Mouse (Mus musculus): ENCODE measurements around the gene Opn3. TPM values are rescaled to one million over a fixed set of nuclear protein-coding genes. Genes with fewer than 3 reads are reported as not detected.

The Opn3 gene
- polyA plus RNA-seq, 1 experiment = 7.6 TPM

DNA sequence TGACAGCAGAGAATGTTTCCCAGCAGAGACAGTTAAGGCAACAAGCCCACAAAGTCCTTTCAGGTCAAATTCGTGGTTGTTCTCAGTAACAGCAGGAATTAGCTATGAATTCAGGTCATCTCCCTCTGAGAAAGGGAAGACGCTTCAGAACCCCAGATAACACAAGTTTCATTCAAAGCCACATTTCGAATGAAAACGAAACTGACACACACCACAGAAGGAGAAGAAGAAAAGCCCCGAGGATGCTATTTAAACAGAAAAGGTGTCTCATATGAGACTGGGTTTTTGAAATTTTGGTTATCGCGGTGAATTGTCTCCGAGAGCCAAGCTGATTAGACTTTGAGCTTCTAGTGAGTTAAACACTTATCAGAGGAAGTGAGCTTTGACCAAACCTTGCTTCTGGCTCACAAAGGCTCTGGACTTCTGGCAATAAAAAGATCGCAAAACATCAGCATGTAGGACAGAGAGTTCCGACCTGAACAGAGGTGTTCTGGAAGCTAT lies 60.8 kb downstream of the Opn3 start:
- H3K4me3 ChIP-seq (ENCODE audit: insufficient read depth, low read length) = peak overlapping the region; percentile 19; the same call in 1 of the 2 replicates
- H3K4me1 ChIP-seq (ENCODE audit: control insufficient read depth, insufficient read depth, low read length) = peaks cover 16% of the 10 kb centered on the region
- TF ChIP-seq POLR2A (IDR thresholded peaks at IDR 0.05; ENCODE audit: borderline replicate concordance, low read depth, low read length) (no peak), CTCF (IDR thresholded peaks at IDR 0.05; ENCODE audit: low read depth, low read length) (no peak)
- no peak overlapping the region for H3K27ac ChIP-seq (ENCODE audit: insufficient read depth, low read depth, low read length)

DNA sequence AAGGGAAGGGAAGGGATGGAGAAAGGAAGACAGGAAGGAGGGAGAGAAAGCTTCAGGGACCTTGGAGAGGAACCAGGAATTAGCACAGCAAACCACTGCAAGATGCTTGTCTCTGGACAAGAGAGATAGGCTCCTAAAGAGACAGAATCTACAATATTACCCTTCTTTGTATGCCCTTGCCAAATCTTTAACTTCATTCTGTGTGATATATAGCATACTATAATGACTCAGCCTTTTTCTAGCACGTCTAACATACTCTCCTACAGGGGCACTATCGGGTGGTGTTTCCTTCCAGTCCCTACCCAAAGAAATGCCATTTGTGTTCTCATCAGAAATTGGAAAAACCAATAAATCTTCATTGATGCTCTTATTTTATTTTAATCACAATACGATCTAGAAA lies 61.5 kb downstream of the Opn3 start:
- no peak overlapping the region for H3K27ac ChIP-seq (ENCODE audit: insufficient read depth, low read depth, low read length)
- H3K4me1 ChIP-seq (ENCODE audit: control insufficient read depth, insufficient read depth, low read length) = peaks cover 16% of the 10 kb centered on the region
- H3K4me3 ChIP-seq (ENCODE audit: insufficient read depth, low read length) = no peak overlapping the region
- TF ChIP-seq CTCF (IDR thresholded peaks at IDR 0.05; ENCODE audit: low read depth, low read length) (no peak), POLR2A (IDR thresholded peaks at IDR 0.05; ENCODE audit: borderline replicate concordance, low read depth, low read length) (no peak)

DNA sequence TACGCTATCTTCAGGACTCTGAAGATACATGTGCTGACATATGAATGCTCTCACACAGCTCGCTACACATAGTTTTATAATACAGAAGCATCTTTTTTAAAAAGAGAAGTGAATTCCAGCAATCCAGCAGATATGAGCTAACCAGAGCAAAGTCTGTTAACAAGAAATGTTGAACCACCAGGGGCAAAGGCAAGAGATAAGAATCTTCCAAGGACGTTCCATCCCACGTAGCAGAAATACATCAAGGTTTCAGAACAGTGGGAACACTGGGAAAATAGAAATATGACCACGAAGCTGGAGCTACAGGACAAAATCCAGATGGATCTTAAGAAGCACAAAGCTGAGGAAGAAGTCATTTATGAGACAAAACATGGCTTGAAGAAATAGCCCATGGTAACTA lies 62.2 kb downstream of the Opn3 start:
- Histone ChIP-seq H3K4me1 (ENCODE audit: control insufficient read depth, insufficient read depth, low read length) (peaks cover 16% of the 10 kb centered on the region), H3K27ac (ENCODE audit: insufficient read depth, low read depth, low read length) (no peak overlapping the region), H3K4me3 (ENCODE audit: insufficient read depth, low read length) (no peak overlapping the region)
- no peak for TF ChIP-seq POLR2A (IDR thresholded peaks at IDR 0.05; ENCODE audit: borderline replicate concordance, low read depth, low read length)
- no peak for TF ChIP-seq CTCF (IDR thresholded peaks at IDR 0.05; ENCODE audit: low read depth, low read length)

DNA sequence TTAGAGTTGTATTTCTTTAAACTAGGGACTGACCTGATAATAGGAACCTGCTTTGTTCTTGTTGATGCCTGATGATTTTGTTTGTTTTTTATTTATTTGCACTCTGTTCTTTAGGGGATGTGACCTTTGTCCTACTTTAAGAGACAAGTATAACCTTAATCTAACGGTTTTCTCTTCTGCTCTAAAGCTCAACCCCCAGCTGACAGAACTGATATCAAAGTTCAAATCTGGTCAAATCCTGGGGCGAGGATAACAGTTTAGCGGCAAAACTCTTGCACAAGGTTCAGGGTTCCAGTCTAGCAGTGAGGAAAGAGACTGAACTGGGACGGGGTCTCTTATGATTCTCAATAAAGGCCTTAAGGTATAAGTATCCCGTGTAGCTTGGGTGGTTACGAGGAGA lies 63.3 kb downstream of the Opn3 start:
- Histone ChIP-seq H3K4me1 (ENCODE audit: control insufficient read depth, insufficient read depth, low read length) (peaks cover 18% of the 10 kb centered on the region), H3K27ac (ENCODE audit: insufficient read depth, low read depth, low read length) (no peak overlapping the region), H3K4me3 (ENCODE audit: insufficient read depth, low read length) (no peak overlapping the region)
- TF ChIP-seq POLR2A (IDR thresholded peaks at IDR 0.05; ENCODE audit: borderline replicate concordance, low read depth, low read length) = no peak
- TF ChIP-seq CTCF (IDR thresholded peaks at IDR 0.05; ENCODE audit: low read depth, low read length) = no peak

DNA sequence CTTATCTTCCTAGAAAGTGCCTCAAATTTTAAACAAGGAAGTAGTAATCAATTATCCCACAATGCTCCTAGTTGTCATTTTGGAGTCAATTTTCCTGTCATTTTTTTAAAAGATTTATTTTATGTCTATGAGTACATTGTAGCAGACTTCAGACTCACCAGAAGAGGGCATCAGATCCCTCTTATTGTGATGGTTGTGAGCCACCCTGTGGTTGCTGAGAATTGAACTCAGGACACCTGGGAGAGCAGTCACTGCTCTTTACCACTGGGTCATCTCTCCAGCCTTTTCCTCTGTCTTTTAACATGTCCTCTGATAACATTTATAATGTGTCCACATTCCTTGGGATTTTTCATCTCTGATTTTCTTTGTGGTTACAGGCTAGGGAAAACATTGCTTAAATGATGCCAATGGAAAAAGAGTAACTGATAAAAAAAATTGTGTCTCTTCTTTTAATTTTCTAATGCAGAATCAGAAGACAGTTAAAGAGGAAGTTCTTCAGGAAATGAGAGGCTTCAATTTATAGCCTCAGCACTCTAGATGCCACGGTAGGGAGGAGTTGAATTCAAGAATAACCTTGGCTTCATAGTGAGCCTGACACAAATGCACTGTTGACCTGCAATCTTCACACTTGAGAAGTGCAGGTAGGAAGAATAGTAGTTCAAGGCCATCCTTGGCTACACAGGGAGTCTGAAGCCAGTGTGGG lies 66.4 kb downstream of the Opn3 start:
- peaks cover 16% of the 10 kb centered on the region for H3K4me1 ChIP-seq (ENCODE audit: control insufficient read depth, insufficient read depth, low read length)
- TF ChIP-seq POLR2A (IDR thresholded peaks at IDR 0.05; ENCODE audit: borderline replicate concordance, low read depth, low read length) = no peak
- 0 out of 2 replicates have a peak, but pooled peaks have one; percentile 37 for TF ChIP-seq CTCF (IDR thresholded peaks at IDR 0.05; ENCODE audit: low read depth, low read length)
- H3K4me3 ChIP-seq (ENCODE audit: insufficient read depth, low read length) = peak overlapping the region; percentile 53
- H3K27ac ChIP-seq (ENCODE audit: insufficient read depth, low read depth, low read length) = peak overlapping the region; percentile 87

DNA sequence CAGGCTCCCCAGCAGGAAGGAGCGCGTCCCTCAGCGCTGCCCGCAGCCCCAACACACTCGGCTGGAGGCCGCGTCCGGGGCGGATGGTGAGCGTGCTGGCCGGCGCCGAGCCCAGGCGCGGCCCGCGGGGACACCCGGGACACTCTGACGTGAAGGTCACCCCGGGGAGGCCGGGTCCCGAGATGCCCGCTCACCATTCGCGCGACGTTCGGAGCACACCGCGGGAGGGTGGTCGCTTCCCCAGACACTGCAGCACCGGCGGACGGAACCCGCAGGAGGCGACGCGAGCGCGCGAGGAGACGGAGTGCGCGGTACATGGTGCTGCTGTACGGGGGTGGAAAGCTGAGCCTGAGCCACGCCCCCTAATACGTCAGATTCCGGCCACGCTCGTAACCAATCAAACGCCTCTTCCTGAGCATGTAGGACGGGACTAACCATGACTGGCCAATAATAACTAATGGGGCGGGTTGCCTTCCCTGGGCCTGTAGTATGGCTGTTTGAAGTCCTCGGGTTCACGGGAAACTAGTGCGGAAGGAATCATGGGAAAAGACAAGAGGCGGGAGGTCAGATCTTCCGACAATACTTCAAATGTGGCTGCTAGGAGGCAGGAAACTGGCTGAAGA lies 67.2 kb downstream of the Opn3 start, which contains the start of gene Fh1:
Gene Fh1, minus strand, starts transcription at position 379 of the 623 bp plus-strand sequence.
- peaks cover 18% of the 10 kb centered on the region for H3K4me1 ChIP-seq (ENCODE audit: control insufficient read depth, insufficient read depth, low read length)
- TF ChIP-seq CTCF (IDR thresholded peaks at IDR 0.05; ENCODE audit: low read depth, low read length) (no peak), POLR2A (IDR thresholded peaks at IDR 0.05; ENCODE audit: borderline replicate concordance, low read depth, low read length) (peak; percentile 80; the same call in 1 of the 2 replicates)
- H3K27ac ChIP-seq (ENCODE audit: insufficient read depth, low read depth, low read length) = peak within 1 kb of the TSS; percentile 87
- peak within 1 kb of the TSS; percentile 91 for H3K4me3 ChIP-seq (ENCODE audit: insufficient read depth, low read length)

DNA sequence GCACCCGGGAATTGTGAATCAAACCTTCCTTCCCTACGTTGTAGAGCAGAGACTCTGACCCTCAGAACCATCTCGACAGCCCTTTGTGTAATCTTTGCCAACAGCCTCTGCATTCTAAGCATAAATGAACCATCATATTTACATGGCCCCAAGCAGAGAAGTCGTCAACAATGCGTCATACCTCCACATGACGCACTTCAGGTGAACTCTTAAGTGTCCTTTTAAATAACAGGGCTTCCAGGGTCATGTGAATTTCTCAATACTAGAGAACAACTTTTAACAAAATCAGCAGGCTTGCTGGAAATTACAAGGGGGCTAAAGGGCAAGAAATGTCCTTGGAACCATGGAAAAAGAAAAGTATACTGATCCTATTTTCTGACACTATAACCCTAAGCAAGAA lies 68.9 kb downstream of the Opn3 start:
- no peak overlapping the region for H3K4me3 ChIP-seq (ENCODE audit: insufficient read depth, low read length)
- H3K27ac ChIP-seq (ENCODE audit: insufficient read depth, low read depth, low read length) = no peak overlapping the region

DNA sequence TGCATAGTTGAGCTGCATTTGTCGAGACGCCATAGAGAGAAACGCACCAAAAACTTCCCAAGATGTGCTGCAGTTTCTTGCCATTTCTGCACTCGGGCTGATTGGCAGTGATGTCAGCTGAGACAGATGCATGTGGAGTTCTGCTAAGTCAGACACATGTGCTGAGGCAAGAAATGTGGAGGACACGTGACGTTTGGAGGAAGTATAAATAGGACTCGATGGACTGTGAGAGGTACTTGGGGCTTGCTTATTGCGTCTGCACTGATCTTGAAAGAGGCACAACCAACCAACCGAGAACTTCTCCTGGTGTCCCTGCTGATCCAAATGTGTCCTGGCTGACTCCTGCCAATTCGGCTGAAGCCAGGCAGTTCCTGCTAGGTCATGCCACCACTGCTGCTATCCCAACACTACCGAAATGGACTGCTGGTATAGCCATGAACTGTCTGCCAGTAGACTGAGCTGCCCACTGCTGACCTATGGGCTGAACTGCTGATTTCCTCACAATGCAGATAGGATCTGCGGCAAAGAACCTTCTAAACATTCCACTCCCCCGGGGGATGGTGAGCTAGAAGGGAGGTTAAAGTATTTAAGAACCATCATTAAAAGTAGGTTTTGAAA lies 72.7 kb downstream of the Opn3 start, which contains the start of gene Kmo:
Gene Kmo, plus strand, starts transcription at position 568 of the 618 bp plus-strand sequence.
- Histone ChIP-seq H3K27ac (ENCODE audit: insufficient read depth, low read depth, low read length) (peak within 1 kb of the TSS; percentile 39), H3K4me1 (ENCODE audit: control insufficient read depth, insufficient read depth, low read length) (peaks cover 14% of the 10 kb centered on the region), H3K4me3 (ENCODE audit: insufficient read depth, low read length) (no peak within 1 kb of the TSS)
- TF ChIP-seq POLR2A (IDR thresholded peaks at IDR 0.05; ENCODE audit: borderline replicate concordance, low read depth, low read length) (no peak), CTCF (IDR thresholded peaks at IDR 0.05; ENCODE audit: low read depth, low read length) (no peak)

More for the DNA sequence above, 68.9 kb downstream of the Opn3 start:
- TF ChIP-seq CTCF (IDR thresholded peaks at IDR 0.05; ENCODE audit: low read depth, low read length) (no peak), POLR2A (IDR thresholded peaks at IDR 0.05; ENCODE audit: borderline replicate concordance, low read depth, low read length) (no peak)
- peaks cover 23% of the 10 kb centered on the region for H3K4me1 ChIP-seq (ENCODE audit: control insufficient read depth, insufficient read depth, low read length)

DNA sequence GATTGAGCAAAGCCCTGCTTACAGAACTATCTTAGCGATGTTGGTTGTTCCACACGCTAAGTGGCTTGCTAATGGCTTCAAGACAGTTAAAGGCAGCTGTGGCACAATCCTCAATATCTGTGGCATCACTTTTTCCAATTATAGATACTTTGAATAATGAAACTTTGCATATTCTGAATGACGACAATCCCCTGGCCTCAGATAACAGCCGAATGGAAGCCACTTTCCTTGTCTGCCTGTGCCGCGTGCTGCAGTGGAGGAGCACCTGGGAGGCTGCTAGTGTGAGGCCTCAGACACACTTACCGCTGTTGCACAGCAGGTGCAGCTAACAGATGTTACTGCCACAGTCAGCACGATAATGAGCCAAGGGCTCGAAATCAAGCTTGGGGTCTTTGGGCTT lies 77.6 kb downstream of the Opn3 start:
- Histone ChIP-seq H3K27ac (ENCODE audit: insufficient read depth, low read depth, low read length) (no peak overlapping the region), H3K4me3 (ENCODE audit: insufficient read depth, low read length) (no peak overlapping the region), H3K4me1 (ENCODE audit: control insufficient read depth, insufficient read depth, low read length) (peaks cover 1% of the 10 kb centered on the region)
- TF ChIP-seq POLR2A (IDR thresholded peaks at IDR 0.05; ENCODE audit: borderline replicate concordance, low read depth, low read length) (no peak), CTCF (IDR thresholded peaks at IDR 0.05; ENCODE audit: low read depth, low read length) (no peak)

Other genes starting within 250 kb of the Opn3 start
- gene Rgs7, start 200.3 kb downstream of the Opn3 start, polyA plus RNA-seq (2012; ENCODE audit: insufficient read depth, insufficient read length, missing spikeins) = not detected in 2 replicates
- 12.3 and 15.5 TPM in 2 replicates for gene Kmo, start 72.4 kb downstream of the Opn3 start, polyA plus RNA-seq (2012; ENCODE audit: insufficient read depth, insufficient read length, missing spikeins)
- 185 and 188 TPM in 2 replicates for gene Fh1, start 67.1 kb downstream of the Opn3 start, polyA plus RNA-seq (2012; ENCODE audit: insufficient read depth, insufficient read length, missing spikeins)
- gene Chml, start 125 bp upstream of the Opn3 start, polyA plus RNA-seq (2012; ENCODE audit: insufficient read depth, insufficient read length, missing spikeins) = 9.4 and 9.6 TPM in 2 replicates
- gene Wdr64, start 5.8 kb upstream of the Opn3 start, polyA plus RNA-seq (2012; ENCODE audit: insufficient read depth, insufficient read length, missing spikeins) = not detected in 2 replicates
- 7.1 and 8.6 TPM in 2 replicates for gene Exo1, start 187.8 kb upstream of the Opn3 start, polyA plus RNA-seq (2012; ENCODE audit: insufficient read depth, insufficient read length, missing spikeins)
- gene Gm38100, start 227.6 kb upstream of the Opn3 start, polyA plus RNA-seq (2012; ENCODE audit: insufficient read depth, insufficient read length, missing spikeins) = not detected in 2 replicates

Data from bone marrow macrophage, adult 2 months (primary cell).